Mouse (Mus musculus): ENCODE data around the gene Htr5b.
A peak's percentile ranks its signal among the peaks of the same experiment; 100 is the strongest.

Htr5b gene

GRCm38 (mm10) chr1:121483091-121483490, 45.2 kb downstream of the Htr5b start:
- no peak for DNase-seq

GRCm38 (mm10) chr1:121479403-121479802, 48.9 kb downstream of the Htr5b start:
- DNase-seq, result no peak

GRCm38 (mm10) chr1:121478284-121478980, 49.8 kb downstream of the Htr5b start:
- peak; percentile 38 for DNase-seq

- DNase-seq, result no peak
These were observed 50.5 kb downstream of the Htr5b start for GRCm38 (mm10) chr1:121477716-121478115.

GRCm38 (mm10) chr1:121471503-121471902, 56.8 kb downstream of the Htr5b start:
- no peak for DNase-seq

GRCm38 (mm10) chr1:121468271-121468670, 60.0 kb downstream of the Htr5b start:
- DNase-seq, result no peak

GRCm38 (mm10) chr1:121466276-121466675, 62.0 kb downstream of the Htr5b start:
- peak; percentile 25 to 35 for DNase-seq

GRCm38 (mm10) chr1:121463806-121464205, 64.5 kb downstream of the Htr5b start:
- DNase-seq, result no peak

- no peak for DNase-seq
These were observed 65.6 kb downstream of the Htr5b start for GRCm38 (mm10) chr1:121462643-121463042.

GRCm38 (mm10) chr1:121461895-121462294, 66.4 kb downstream of the Htr5b start:
- no peak for DNase-seq

GRCm38 (mm10) chr1:121460077-121460476, 68.2 kb downstream of the Htr5b start:
- DNase-seq, result peak; percentile 41 to 52
